9 mouse cellular contexts compared by ENCODE assay signal in genomic region chr5:72808456-72809111, GRCm38 (mm10). TPM values are rescaled to one million over a fixed set of nuclear protein-coding genes. Genes with fewer than 3 reads are reported as not detected.
DNase-seq lines count a peak whose midpoint lies in the region; ATAC-seq lines count a peak whose summit lies in the region.
"Had no signal": no experiment of that assay in that cellular context is flagged by ENCODE, and none has a peak within 500 bp of the region (broad histone marks: within the 10 kb centered on the region; RNA-seq: fewer than 3 reads in every experiment).

No protein-coding gene starts in this region.

- no peak overlapping the region for H3K4me3 ChIP-seq in intestine, embryonic 16.5 days (ENCODE audit: low read length)
- H3K4me3 ChIP-seq in liver, embryonic 11.5 days (ENCODE audit: low read depth, low read length), result no peak overlapping the region

- H3K4me1 ChIP-seq in intestine, embryonic 16.5 days (ENCODE audit: control insufficient read depth, insufficient read depth, low read length), result peaks cover 11% of the 10 kb centered on the region
- 0 out of 2 replicates have a peak, but pooled peaks cover 2% of the 10 kb centered on the region for H3K4me1 ChIP-seq in liver, embryonic 11.5 days (replicated peaks; ENCODE audit: control insufficient read depth, insufficient read depth, low read length)

- H3K4me2 ChIP-seq in intestine, embryonic 16.5 days (ENCODE audit: low read depth, low read length), result no peak overlapping the region
- H3K4me2 ChIP-seq in liver, embryonic 11.5 days, result no peak overlapping the region

- WGBS in intestine, embryonic 16.5 days, result 43% methylated on average over 14 of the region's 14 CpGs
- 71% methylated on average over 14 of the region's 14 CpGs for WGBS in liver, embryonic 11.5 days

- peak; percentile 22 for DNase-seq in heart, postnatal 4 days
- DNase-seq in heart, adult 8-10 months (ENCODE audit: low spot score), result no peak
- DNase-seq in urinary bladder, postnatal 14 days (ENCODE audit: low spot score), result peak; percentile 39
- no peak for DNase-seq in urinary bladder, postnatal 4 days (ENCODE audit: low spot score in 2 of 2)
- DNase-seq in retina, embryonic 14.5 days (ENCODE audit: low spot score), result peak; percentile 48
- no peak for DNase-seq in urinary bladder, postnatal 10 days (ENCODE audit: low spot score)
- no peak for DNase-seq in liver, embryonic 11.5 days (ENCODE audit: low spot score)

- peak overlapping the region; percentile 2; the same call in 1 of the 2 replicates for H3K9ac ChIP-seq in intestine, embryonic 16.5 days (ENCODE audit: low read depth, low read length)
- H3K9ac ChIP-seq in liver, embryonic 11.5 days (ENCODE audit: low read depth, low read length), result no peak overlapping the region

- no peaks in the 10 kb centered on the region for H3K27me3 ChIP-seq in intestine, embryonic 16.5 days (replicated peaks; ENCODE audit: control insufficient read depth, insufficient read depth, low read length)
- H3K27me3 ChIP-seq in liver, embryonic 11.5 days (replicated peaks; ENCODE audit: control insufficient read depth, insufficient read depth, low read length), result no peaks in the 10 kb centered on the region

- H3K9me3 ChIP-seq in intestine, embryonic 16.5 days (ENCODE audit: control insufficient read depth, low read length), result no peaks in the 10 kb centered on the region
- H3K9me3 ChIP-seq in liver, embryonic 11.5 days (ENCODE audit: control insufficient read depth, low read length), result no peaks in the 10 kb centered on the region

- no peak overlapping the region for H3K27ac ChIP-seq in intestine, embryonic 16.5 days (ENCODE audit: low read length)
- no peak overlapping the region for H3K27ac ChIP-seq in liver, embryonic 11.5 days (ENCODE audit: low read depth, low read length)
- H3K27ac ChIP-seq: macrophage had no signal

- ATAC-seq in intestine, embryonic 16.5 days, result no peak
- no peak for ATAC-seq in liver, embryonic 11.5 days (replicated peaks; ENCODE audit: low FRiP score)

- H3K36me3 ChIP-seq in intestine, embryonic 16.5 days (ENCODE audit: control insufficient read depth, insufficient read depth, low read length), result no peaks in the 10 kb centered on the region
- no peaks in the 10 kb centered on the region for H3K36me3 ChIP-seq in liver, embryonic 11.5 days (ENCODE audit: control insufficient read depth, insufficient read depth, low read length)

RNA-seq across cellular contexts. Expression of gene Txk, which starts 56.0 kb away (rescaled TPM):
- under 1 TPM; 0.23 to 0.45 TPM for total RNA-seq in heart, postnatal 4 days (2021)
- under 1 TPM in 2 of 4 experiments, not detected in 2; 0.06 to 0.08 TPM for total RNA-seq in heart, adult 8-10 months (2022)
- polyA plus RNA-seq in intestine, embryonic 16.5 days (2015; fragmentation: Nextera tagmentation; extraction: Ambion mirVana), result 0.48 and 0.54 TPM in 2 replicates
- polyA plus RNA-seq in liver, embryonic 11.5 days (2014; fragmentation: Nextera tagmentation; extraction: Ambion mirVana), result not detected in 2 replicates

RNA-seq across cellular contexts. Expression of gene Tec, which starts 59.7 kb away (rescaled TPM):
- total RNA-seq in heart, postnatal 4 days (2021), result 10 to 100 TPM; 13.2 TPM
- 10 to 100 TPM; 13.2 to 14.5 (median 13.5) TPM for total RNA-seq in heart, adult 8-10 months (2022)
- 14.9 and 15.0 TPM in 2 replicates for polyA plus RNA-seq in intestine, embryonic 16.5 days (2015; fragmentation: Nextera tagmentation; extraction: Ambion mirVana)
- polyA plus RNA-seq in liver, embryonic 11.5 days (2014; fragmentation: Nextera tagmentation; extraction: Ambion mirVana), result 7.9 and 8.9 TPM in 2 replicates

Comparison
In these comparisons a context has a peak if more than half of its experiments do, and no peak if none do; other contexts are left out.
1. DNase-seq: peak in heart, postnatal 4 days (single experiment), urinary bladder, postnatal 14 days (single experiment) and retina, embryonic 14.5 days (single experiment); none in heart, adult 8-10 months (single experiment), urinary bladder, postnatal 4 days (0 of 2), urinary bladder, postnatal 10 days (single experiment) and liver, embryonic 11.5 days (single experiment).